Mouse (Mus musculus) adrenal gland, adult 8-10 months (tissue): ENCODE data around the gene Canx. TPM values are rescaled to one million over a fixed set of nuclear protein-coding genes. Genes with fewer than 3 reads are reported as not detected.

ENCODE experiments used
- DNase-seq: peaks from one replicate; pipeline ENCODE4 v3.0.0; 2022
- microRNA-seq, 2 experiments: library from miRNA; unstranded; fragments of <30 nt; microRNA quantifications; one replicate each; pipeline ENCODE4 v1.2.0; 2022
- total RNA-seq, 4 experiments: library from RNA; stranded (reverse); gene quantifications; 2 replicates each; pipeline ENCODE4 v1.2.4; 2022

Gene Canx
- total RNA-seq, 4 experiments from 2014 or later: 459 to 558 (median 506) TPM

DNA sequence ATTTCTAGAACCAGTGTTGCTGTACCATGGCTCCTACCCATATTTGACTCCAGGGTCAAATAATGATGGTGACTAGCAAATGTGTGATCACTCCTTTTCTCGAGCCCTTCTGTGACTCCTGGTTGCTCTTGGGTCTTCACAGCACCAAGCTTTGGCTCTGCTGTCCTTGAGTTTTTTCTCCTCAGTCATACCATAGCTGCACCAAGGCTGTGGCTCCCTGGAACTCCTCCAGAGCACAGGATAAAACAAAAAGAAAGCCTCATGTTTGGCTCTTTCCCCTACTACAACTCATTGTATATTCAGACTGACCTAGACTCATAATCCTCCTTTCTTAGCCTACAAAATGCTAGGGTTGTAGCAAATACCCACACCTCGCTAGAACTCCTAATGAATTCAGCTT, 52.7 kb downstream of the Canx start:
- no peak for DNase-seq

DNA sequence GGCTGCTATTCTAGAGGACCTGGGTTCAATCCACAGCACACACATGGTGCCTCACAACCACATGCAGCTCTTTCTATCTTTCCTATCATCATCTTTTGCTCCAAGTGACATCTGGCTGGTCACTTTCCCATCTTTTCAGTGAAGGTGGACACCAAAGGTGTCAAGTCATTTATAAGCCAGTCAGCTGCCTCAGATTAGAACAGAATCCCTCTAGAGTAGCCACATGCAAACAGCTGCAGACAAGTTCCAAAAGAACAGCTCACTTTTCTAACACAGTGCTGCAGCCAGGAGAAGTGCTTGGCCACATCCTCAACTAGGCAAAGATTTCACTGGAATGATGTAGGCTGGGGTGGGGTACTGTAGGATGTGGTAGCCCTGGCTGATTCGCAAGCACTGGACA, 55.6 kb downstream of the Canx start:
- no peak for DNase-seq

DNA sequence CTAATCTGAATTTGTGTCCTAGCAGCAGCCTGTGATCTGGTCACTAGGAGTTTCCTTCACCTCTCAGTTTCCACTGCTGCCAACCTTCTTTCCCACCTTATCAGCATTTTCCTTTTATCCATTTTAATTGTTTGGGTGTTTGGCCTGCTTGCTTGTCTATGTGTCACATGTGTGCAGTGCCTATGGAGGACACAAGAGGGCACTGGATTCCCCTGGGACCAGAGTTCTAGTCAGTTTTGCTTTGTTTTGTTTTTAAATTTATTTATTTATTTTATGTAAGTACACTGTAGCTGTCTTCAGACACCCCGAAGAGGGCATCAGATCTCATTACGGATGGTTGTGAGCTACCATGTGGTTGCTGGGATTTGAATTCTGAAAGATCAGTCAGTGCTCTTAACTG, 56.3 kb downstream of the Canx start:
- no peak for DNase-seq

DNA sequence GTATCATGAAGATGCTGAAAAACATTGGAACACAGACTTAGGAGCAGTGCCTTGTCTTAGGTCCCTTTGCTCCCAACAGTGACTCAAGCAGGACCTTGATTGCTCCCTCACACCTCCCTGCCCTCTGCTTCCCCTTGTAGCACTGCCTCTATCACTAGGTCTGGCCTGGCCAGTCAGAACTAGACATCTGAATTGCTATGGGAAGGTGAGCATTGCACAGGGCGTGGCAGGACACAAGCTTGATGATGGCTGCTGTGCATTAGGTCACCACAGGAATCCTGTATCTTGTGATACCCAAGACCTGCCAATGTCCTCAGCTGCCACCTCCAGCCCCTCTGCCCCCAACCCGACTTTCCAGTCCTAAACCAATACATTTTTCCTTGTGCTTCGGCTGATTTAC, 58.5 kb downstream of the Canx start:
- no peak for DNase-seq

DNA sequence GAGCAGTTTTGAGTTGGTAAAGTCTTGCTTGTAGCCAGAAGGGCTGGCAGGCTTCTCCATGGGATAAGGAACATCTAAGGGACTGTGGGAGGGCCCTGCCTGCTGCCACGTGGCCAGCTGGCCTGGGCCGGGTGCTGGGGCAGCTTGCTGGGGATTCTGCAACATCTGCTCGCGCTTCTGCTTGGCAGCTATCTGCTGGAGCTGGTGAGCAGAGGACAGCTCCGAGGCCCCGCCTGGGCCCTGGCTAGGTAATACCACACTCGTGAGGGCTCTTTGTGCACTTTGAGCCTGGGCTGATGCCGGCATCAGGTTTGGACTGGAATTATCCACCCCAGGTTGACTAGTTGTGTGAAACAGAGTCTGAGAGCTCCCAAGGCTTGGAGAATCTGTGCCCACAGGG, 59.5 kb downstream of the Canx start:
- DNase-seq: no peak

DNA sequence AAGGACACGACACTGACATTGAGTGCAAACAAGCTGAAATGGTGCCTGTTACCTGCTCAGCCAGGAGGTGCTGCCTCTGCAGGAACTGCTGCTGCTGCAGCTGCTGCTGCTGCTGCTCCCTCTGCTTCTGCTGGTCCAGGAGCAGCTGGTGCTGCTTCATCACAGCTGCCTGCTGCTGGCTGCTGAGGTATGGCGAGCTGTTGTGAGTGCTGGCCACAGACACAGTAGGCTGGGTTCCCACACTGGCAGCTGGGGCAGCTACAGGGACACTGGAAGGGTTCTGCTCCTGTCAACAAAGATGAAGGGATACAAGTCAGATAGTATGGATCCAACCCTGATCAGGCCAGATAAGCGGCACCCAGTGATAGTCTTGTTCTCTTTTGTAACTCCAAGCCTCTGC, 62.3 kb downstream of the Canx start:
- DNase-seq: no peak

DNA sequence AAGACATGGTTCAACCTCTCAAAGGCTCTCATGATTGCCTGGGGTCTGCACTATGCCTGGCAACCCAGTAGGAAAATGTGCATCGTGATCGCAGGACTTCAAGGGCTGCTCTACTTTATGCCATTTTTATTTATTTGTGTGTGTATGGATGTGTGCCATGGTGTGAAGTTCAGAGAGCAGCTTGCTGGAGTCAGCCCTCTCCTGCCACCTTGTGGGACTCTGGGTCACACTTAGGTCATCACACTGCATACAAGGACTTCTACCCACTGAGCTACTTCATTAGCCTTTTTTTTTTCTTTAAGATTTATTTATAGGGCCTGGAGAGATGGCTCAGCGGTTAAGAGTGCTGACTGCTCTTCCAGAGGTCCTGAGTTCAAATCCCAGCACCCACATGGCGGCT, 63.5 kb downstream of the Canx start:
- no peak for DNase-seq

DNA sequence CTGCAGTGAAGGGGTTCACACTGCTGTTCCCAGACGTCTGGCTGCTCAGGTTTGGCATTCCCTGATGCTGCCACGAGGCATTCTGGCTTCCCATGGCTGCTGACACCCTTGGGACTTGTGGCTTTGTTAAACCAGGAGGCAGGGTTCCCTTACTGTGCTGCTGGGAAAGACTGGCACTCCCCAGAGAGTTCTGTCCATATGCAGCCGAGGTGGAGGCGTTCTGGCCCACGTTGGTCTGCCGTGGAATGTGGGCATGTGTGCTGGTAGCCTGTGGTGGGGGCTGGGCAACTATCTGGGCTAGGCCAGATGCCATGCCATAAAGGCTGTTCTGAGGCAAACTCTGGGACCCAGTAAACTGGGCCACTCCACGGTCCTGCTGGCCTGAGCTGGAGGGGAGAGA, 67.2 kb downstream of the Canx start:
- DNase-seq: no peak

DNA sequence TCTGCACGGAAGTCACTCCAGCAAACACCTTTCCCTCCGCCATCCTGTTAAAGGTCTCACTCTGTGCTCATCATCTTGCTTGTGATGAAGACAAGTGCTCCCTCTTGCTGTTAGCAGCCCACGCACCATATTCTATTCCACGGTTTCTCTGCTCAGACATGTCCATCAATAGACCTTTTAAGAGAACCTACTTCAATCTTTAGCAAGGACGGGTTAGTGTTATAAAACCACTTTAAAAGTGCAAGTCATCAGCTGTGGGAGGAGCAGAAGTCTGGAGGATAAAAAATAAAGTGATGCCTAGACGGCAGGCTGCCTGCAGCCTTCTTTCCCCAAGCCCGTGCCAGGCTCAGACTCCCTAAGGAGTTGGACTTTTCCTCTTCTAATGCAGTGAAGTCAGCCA, 68.9 kb downstream of the Canx start:
- DNase-seq: no peak

DNA sequence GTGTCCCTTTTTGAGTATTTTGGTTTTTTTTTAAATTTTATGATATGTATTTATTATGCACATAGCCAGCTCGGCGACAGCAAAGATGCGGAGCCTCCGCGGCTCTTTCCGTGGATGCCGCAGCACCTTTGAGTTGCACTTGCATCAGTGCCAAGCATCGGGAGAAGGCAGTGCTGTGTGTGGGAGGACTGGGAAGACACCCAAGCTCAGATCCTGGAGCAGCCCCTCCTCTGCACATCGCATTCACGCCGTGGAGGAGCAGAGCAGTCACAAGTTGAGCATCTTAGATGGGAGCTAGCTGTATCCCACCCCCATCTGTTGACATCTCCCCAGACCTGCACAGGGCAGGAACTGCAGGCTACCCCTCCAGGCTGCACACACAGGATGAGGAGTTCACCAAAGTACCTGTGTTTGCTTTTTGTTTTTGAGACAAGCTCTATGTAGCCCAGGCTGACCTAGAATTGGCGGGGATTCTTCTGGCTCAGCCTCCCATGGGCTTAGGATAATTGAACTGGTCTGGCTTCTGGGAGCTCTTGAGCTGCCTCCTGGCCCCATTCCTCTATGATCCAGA, 71.4 kb downstream of the Canx start:
- no peak for DNase-seq

DNA sequence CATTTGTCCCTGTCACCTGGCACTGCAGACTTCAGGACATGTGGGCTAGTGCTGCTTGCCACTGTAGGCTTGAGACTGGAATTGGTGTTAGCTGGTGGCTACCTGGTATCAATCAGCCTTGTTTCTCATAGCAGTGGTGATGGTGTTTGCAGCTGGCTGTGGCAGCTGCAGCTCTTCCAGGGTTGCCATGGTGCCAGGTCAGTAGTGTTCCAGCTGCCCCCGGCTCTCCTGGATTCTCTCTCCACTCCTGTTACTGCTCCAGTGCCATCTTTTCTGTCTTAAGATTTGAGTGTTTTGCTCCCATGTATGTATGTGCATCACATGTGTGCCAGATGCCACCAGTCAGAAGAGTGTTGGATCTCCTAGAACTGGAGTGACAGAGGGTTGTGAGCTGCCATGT, 72.1 kb downstream of the Canx start:
- no peak for DNase-seq

DNA sequence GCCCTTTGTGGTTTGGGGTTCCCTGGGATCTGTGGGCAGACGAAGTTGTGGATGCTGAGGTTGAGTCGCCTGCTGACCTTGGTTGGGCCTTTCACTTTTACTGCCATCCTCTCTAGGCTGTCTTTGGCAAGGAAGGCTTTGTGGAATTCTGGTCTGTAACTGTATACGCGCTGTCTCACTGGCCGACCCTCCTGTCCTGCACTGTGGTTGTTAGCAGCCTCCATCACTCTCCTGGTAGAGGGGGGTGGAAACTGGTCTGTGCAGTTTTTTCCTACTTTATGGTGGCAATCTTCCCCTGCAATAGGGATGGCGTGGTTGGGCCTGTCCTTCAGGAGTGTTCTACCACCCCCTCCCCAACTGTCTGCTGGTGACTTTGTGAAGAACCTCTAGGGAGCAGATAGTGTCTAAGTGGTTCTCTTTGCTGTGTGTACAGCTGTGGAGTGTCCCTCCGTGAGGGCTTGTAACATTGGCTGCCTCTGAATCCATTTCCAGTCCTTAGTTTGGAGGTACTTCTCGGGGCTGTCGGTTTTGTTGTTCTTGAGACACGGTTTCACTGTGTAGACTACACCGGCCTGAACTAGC, 72.7 kb downstream of the Canx start:
- DNase-seq: no peak

DNA sequence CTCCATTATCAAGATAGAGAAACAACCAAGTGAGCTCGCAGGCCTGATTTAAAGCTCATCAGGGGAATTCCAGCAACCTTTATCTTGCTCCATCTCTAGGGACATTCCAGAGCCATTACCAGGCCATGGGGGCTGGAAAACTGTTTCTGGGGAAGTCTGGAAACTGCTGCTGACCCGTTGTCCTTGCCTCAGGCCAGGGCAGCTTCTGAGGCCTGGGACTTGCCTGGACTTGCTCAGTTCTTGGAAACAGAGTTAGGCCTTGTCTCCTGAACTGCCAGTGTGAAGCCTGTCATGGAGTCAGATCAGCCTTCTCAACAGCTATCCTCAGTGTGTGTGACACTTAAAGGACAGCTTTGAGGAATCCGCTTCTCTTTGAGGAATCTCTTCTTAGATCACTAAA, 73.3 kb downstream of the Canx start:
- DNase-seq: no peak

DNA sequence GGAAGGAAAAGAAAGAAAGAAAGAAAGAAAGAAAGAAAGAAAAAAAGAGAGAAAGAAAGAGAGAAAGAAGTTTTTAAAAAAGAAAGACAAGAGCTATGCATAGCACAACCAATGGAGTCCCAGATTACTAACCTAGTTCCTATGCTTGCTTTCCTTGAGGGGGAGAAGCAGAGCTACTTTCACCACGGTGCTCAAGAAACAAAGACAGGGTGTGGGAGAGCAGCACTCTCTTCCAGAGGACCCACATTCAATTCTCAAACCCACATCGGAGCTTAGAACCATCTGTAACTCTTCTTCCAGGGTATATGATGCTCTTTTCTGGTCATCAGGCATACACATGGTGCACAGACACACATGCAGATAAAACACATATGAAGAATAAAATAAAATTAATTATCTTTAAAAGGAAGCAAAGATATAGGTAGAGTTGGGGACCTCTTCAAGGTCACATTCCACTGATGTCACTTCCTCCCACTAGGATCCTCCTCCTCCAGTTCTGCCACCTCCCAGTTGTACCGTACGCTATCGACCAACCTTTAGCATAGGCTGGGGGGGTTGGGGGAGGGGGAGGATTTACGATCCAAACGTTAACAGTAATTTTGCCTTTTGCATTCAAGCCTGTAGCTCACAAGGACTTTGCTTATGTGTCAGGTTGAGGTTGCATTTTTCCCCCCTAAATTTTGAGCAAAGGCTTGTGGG, 76.9 kb downstream of the Canx start:
- no peak for DNase-seq

DNA sequence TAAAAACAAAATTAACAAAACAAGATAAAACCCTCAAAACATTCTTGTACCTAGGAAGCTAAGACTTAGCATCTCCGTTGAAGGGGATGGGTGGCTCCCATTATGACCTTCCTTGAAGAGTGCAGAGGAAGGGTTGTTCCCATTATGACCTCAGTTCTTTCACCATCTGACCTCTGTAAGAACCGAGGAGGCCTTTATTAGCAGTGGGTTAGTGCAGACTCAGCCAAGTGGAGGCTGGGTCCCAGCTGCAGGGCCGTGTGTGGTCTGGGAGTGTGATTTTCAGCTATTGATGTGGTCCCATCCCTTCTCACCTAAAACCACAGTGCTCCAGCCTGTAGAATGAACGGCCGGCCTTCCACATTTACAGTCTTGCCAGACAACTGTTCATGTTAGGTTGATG, 80.2 kb downstream of the Canx start:
- no peak for DNase-seq

Small RNAs within 50 kb of the gene (microRNA-seq; reads per million reads assigned to microRNA genes)
- 0 reads per million in 2 experiments for gene Mir804

Other genes starting within 250 kb of the Canx start
- 100 to 1,000 TPM; 154 to 260 (median 207) TPM for gene Tbc1d9b, start 194.3 kb downstream of the Canx start, total RNA-seq
- 10 to 100 TPM in 3 of 4 experiments, 1 to 10 TPM in 1; 9.1 to 17.0 (median 14.6) TPM for gene Mrnip, start 151.2 kb downstream of the Canx start, total RNA-seq
- 1,000 to 10,000 TPM in 1 of 4 experiments, 100 to 1,000 TPM in 3; 798 to 1,098 (median 876) TPM for gene Sqstm1, start 114.8 kb downstream of the Canx start, total RNA-seq
- 100 to 1,000 TPM; 130 to 232 (median 157) TPM for gene Mgat4b, start 114.8 kb downstream of the Canx start, total RNA-seq
- gene Ltc4s, start 87.1 kb downstream of the Canx start, total RNA-seq: 10 to 100 TPM in 3 of 4 experiments, 1 to 10 TPM in 1; 8.3 to 28.7 (median 11.8) TPM
- 10 to 100 TPM; 21.2 to 24.5 (median 23.9) TPM for gene Maml1, start 33.4 kb downstream of the Canx start, total RNA-seq
- gene Cby3, start 28.8 kb upstream of the Canx start, total RNA-seq: not detected
- gene Hnrnph1, start 51.3 kb upstream of the Canx start, total RNA-seq: 100 to 1,000 TPM; 165 to 402 (median 286) TPM
- gene Rufy1, start 105.5 kb upstream of the Canx start, total RNA-seq: 10 to 100 TPM; 41.9 to 56.9 (median 49.4) TPM